Mouse (Mus musculus) left cerebral cortex, adult 8-10 months (tissue): ENCODE results near the gene Mvb12a. TPM values are rescaled to one million over a fixed set of nuclear protein-coding genes. Genes with fewer than 3 reads are reported as not detected.
"Not testable (repeated sequence)": the region's sequence is repeated elsewhere in the genome, so short reads cannot be mapped to it uniquely, and the experiment has no call there.

ENCODE experiments used
- DNase-seq, 2 experiments: peaks; one replicate each; pipeline ENCODE4 v3.0.0; 2022; ENCODE audit warnings: low spot score in 2 of 2
- total RNA-seq, 4 experiments: library from RNA; stranded (reverse); gene quantifications; 2 replicates each; pipeline ENCODE4 v1.2.4; 2022

The Mvb12a gene
- total RNA-seq = 10 to 100 TPM; 38.0 to 44.2 (median 39.9) TPM

DNA sequence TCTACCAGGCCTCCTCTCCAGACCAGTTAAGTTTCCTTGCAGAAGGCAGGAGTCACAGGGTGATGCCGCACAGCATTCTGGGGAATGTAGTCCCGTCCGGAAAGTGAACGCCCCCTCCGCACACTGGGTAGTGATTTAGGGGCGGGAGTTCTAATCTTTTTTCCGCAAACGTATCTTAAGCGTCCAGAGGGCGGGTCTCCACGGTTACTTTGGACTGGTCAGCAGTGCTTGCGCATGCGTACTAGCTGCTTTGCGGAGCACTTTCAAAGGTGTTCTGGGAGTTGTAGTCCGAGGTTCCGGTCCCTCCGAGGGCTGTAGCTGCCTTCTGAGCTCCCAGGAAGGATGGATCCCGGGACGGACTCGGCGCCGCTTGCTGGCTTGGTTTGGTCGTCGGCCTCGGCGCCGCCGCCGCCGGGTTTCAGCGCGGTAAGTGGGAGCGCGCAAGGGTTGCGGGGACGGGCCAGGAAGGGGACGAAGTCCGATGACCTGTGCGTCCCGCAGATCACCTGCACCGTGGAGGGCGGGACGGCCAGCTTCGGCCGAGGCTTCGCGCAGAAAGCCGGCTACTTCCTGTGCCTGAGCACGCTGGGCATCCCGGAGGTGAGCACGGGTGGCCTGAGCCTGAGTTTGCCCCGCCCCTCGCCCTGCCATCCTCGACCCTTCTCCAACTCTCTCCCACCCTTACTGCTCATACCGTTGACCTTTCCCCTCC is at the start of gene Mvb12a:
Gene Mvb12a (plus strand): TSS at position 291 of the 712 bp plus-strand sequence.
- DNase-seq = peak; percentile 80 to 99

GRCm38 (mm10) chr8:71495039-71495438 is 47.7 kb upstream of the Mvb12a start:
- DNase-seq = peak; percentile 61 to 74

DNA sequence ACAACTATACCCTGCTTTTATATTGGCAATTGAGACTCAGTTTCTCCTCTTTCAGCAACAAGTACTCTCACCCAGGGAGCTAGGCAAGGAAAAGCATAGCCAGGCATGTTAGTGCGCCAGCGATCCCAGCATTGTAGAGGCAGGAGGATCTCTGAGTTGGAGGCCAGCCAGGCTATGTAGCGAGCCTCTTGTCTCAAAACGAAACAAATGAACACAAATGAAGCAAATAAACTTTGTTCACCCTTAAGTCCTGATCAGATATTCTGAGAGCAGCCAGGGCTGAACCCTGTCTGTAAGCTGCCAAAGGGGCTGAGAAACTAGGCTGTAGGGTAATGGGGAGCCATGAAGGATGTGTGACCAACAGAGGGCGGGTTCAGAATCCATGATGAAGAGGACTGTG is 46.9 kb upstream of the Mvb12a start:
- no peak for DNase-seq

GRCm38 (mm10) chr8:71496481-71496880 is 46.2 kb upstream of the Mvb12a start:
- no peak for DNase-seq

DNA sequence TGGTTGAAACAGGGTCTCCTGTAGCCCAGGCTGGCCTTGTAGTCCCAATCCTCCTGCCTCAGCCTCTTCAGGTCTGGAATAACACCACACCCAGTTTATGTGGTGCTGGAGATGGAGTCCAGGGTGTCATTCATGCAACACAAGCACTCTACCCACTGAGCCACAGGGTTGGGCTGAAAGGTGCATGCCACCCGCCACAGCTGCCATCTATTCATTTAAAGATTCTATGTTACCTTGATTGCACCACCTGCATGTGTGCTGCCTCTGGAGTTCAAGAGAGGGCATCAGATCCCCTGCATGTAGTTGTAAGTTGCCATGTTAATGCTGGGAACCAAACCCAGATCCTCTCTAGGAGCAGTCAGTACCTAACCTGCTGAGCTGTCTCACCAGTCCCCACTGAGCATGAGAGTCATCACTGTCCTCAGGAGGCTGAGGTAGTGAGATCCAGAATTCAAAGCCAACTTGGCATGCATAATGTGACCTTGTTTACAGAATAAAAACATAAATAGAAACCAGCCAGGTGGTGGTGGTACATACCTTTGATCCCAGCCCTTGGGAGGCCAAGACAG is 45.6 kb upstream of the Mvb12a start:
- no peak for DNase-seq

- no peak for DNase-seq
These were observed 44.7 kb upstream of the Mvb12a start for GRCm38 (mm10) chr8:71497881-71498501.

DNA sequence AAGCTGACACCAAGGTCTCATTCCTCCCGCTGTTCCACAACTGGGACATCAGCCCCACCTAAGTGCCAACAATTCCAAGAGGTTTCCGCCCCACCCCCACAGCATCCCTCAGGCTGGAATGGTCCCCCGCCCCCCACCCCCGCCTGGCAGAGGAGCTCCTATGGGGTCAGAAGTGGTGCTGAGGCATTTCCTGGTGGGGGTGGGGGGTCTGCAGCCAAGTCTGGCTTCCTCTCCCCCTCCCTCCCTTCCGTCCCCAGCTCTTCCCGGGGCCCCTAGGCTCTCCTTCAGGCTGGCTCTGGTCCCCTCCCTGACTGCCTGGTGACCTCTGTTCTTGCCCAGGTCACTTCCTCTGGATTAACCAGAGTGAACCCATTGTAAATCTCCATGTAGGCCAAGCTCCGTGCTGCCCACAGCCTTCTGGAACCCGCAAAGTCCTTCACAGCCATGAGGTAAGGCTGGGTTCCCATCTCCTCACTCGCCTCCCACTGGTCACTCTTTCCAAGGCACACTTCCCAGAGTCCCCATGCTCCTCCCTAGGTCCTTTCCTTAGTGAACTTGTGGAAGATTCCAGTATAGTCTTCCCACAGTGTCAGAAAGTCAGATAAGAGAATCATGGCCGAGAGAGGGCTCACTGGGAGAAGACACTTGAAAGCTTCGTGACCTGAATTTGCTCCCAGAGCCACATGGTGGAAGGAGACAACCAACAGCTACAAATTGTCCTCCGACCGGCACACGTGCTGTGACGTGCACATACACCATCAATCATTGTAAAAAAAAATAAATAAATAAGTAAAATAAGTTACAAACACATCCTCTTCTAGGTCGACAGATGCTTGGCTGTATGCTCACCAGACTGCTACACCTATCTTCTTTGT is 43.7 kb upstream of the Mvb12a start:
- DNase-seq = no peak

- DNase-seq = no peak
These were observed 38.4 kb upstream of the Mvb12a start for GRCm38 (mm10) chr8:71504349-71504748.

DNA sequence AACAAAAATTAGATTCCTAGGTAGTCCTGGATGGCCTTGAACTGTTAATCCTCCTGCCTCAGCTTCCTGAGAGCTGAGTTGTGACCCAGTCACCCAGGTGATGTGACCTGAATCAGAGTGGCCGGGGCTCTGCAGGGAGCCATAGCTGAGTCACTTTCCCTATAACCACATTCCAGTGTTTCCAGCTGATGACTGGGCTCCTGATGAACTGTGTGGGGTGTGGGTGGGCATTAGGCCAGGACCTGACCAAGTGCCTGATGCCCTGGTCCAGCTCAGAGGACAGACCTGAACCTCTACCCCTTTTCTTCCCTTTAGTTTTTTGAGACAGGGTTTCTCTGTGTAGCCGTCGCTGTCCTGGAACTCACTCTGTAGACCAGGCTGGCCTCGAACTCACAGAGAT is 37.4 kb upstream of the Mvb12a start:
- no peak for DNase-seq

GRCm38 (mm10) chr8:71505979-71506378 is 36.7 kb upstream of the Mvb12a start:
- no peak for DNase-seq

- peak in 1 of 2 experiments; percentile 84 for DNase-seq
These were observed 35.1 kb upstream of the Mvb12a start for GRCm38 (mm10) chr8:71507589-71508104.

DNA sequence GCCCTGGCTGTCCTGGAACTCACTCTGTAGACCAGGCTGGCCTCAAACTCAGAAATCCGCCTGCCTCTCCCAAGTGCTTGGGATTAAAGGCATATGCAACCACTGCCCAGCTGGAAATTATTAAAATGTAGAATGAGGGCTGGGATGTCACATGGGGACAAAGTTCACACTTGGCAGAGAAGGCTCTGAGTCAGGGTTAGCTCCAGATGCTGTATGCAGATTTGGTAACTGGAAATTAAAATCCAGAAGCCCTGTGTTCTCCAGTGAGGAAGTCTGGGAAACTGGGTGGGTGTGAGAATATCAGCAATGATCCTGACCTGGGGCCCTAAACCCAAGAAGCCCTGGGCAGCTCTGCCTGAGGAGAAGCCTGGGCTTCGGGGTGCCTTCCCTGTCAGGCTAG is 33.4 kb upstream of the Mvb12a start:
- no peak for DNase-seq

- DNase-seq = no peak
These were observed 31.1 kb upstream of the Mvb12a start, which contains the start of gene Plvap for GRCm38 (mm10) chr8:71511644-71512043. Gene Plvap, minus strand, starts transcription at chr8:71511752.

GRCm38 (mm10) chr8:71513018-71513754 is 29.5 kb upstream of the Mvb12a start:
- no peak for DNase-seq

DNA sequence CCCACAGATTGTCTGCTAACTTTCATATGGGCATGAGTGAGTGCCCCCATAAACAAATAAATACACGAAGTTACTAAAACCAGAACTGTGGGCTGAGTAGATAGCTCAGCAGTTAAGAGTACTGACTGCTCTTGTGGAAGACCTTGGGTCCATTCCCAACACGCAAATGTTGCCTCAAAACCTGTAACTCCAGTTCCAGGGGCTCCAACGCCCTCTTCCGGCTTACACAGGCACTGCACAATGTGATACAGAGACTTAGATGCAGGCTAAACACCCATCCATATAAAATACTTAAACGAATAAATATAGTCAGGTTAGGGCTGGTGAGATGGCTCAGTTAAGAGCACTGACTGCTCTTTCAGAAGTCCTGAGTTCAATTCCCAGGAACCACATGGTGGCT is 27.7 kb upstream of the Mvb12a start:
- no peak for DNase-seq

DNA sequence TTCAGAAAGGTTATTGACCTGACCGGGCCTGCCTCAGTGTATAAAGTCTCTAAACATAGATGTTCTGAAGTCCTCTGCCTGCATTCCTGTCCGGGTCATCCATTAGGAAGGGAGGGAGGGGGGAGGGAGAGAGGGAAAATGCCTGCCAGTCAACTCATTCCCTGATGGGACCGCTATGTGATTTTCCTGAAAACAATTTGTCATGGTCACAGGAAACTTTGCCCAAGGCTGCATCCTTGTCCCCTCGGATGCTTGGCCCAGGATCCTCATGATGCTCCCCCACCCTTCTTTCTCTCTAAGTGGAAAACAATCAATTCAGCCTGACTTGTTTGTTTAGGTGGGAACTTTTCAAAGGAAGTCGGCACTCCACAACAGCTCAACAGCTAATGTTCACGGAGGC is 25.9 kb upstream of the Mvb12a start:
- DNase-seq = no peak

GRCm38 (mm10) chr8:71519037-71519825 is 23.5 kb upstream of the Mvb12a start:
- DNase-seq = not testable (repeated sequence)

GRCm38 (mm10) chr8:71521634-71522033 is 21.1 kb upstream of the Mvb12a start:
- DNase-seq = peak; percentile 83 to 85

- no peak for DNase-seq
These were observed 17.3 kb upstream of the Mvb12a start, which contains the start of gene Ccdc194 for GRCm38 (mm10) chr8:71525226-71526050. Gene Ccdc194, minus strand, starts transcription at chr8:71525711.
